Mouse (Mus musculus) bone marrow, adult 2 months (tissue): ENCODE data around the gene Plxnc1.

Experiments
- CTCF ChIP-seq: fragments of 200-500 bp; IDR thresholded peaks from 2 replicates; pipeline ENCODE4 v1.5.1; 2011; ENCODE audit warnings: low read length, control low read depth; ENCODE audit not compliant: control insufficient read depth, insufficient read depth
- POLR2A ChIP-seq: fragments of 200-500 bp; IDR thresholded peaks from 2 replicates; pipeline ENCODE4 v1.6.1; 2011; ENCODE audit warnings: low read depth, mild to moderate bottlenecking, control low read depth, low read length, borderline replicate concordance; ENCODE audit not compliant: control insufficient read depth

GRCm38 (mm10) chr10:94811907-94812851 lies 132.5 kb downstream of the Plxnc1 start:
- TF ChIP-seq CTCF (no peak), POLR2A (no peak)
